Mouse (Mus musculus) CD4-positive, CD25-positive, alpha-beta regulatory T cell, adult 4 months (primary cell): Measurements from ENCODE around the gene Cytip. TPM values are rescaled to one million over a fixed set of nuclear protein-coding genes. Genes with fewer than 3 reads are reported as not detected.

Experiments used
- ATAC-seq: one replicate; pipeline ENCODE4 v1.8.0; 2017
- polyA plus RNA-seq, 2 experiments: library from polyadenylated mRNA; unstranded; fragments of 100-300 nt; shearing (Covaris generic); gene quantifications; one replicate each; pipeline ENCODE4 v1.2.1; 2017

Gene Cytip
- polyA plus RNA-seq, 2 experiments from 2014 or later: 430 to 456 TPM

DNA sequence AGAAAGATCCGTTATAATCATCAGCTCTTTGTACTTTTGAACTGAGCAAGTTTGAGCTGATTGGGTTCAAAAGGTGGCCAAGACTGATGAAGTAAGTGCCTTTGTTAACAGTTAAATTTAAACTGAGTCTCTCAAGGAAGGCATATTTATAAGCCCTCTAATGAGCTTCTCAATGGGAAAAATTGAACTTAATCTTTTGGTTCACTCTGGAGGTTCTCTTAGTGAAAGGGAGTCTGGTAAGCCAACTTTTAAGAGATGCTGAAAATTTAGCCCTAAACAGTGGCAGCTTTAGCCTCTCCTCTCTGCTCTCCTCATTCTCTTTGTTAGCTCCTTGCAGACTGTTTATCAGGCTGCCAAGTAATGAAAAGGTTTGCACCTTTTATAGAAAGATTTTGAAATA lies 100.5 kb downstream of the Cytip start:
- no peak for ATAC-seq

DNA sequence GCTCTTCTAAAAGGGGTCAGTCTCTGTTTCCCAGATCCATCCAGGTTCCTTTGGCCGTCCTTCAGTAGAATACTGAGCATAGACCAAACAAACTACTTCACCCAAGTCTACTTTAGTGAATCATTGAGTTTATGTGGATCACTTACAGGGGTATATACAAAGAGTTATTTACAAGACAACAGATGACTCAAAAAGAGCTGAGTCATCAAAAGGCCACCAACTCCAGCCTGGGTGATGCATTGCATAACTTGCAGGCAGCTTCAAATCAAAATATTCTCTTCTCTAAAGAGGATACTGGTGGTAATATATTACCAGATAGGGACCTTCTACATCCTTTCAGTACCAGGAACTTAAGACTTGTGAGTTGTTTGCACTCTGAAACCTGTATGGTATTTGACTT lies 108.9 kb downstream of the Cytip start:
- no peak for ATAC-seq

DNA sequence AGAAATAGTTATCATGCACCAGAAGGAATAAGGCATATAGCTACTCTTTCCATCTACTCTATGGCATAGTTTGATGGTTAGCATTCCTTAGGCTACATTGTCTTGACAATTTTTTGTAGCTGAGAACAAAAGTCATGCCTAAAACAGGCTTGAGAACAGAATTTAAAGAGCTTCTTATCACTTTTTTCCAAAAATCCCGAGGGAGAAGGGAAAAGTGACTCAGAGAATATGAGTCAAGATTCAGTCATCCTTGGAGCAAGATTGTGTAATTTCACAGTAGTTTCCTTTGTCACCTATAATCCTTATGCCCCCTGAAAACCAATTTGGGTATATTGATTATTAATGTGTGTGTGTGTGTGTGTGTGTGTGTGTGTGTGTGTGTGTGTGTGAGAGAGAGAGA lies 115.5 kb downstream of the Cytip start:
- ATAC-seq: no peak

Other genes starting within 250 kb of the Cytip start
- not detected for gene Galnt5, start 197.6 kb downstream of the Cytip start, polyA plus RNA-seq
- under 1 TPM in 1 of 2 experiments, not detected in 1; 0.17 TPM for gene Ermn, start 142.7 kb downstream of the Cytip start, polyA plus RNA-seq
- 1 to 10 TPM in 1 of 2 experiments, under 1 TPM in 1; 0.53 to 1.5 TPM for gene Acvr1c, start 162.4 kb upstream of the Cytip start, polyA plus RNA-seq